Mouse (Mus musculus) testis, adult 2 months (tissue): ENCODE data around the gene Cd200r2.

ENCODE experiments used
- CTCF ChIP-seq: fragments of 200-500 bp; IDR thresholded peaks from 2 replicates; pipeline ENCODE4 v1.5.1; 2012; ENCODE audit warnings: low read depth, mild to moderate bottlenecking, inconsistent platforms, low read length, moderate library complexity; ENCODE audit not compliant: control insufficient read depth, insufficient read depth, insufficient replicate concordance
- POLR2A ChIP-seq: fragments of 200-500 bp; IDR thresholded peaks from 2 replicates; pipeline ENCODE4 v1.6.1; 2012; ENCODE audit warnings: low read depth, mild to moderate bottlenecking, inconsistent platforms, low read length, moderate library complexity; ENCODE audit not compliant: control insufficient read depth

DNA sequence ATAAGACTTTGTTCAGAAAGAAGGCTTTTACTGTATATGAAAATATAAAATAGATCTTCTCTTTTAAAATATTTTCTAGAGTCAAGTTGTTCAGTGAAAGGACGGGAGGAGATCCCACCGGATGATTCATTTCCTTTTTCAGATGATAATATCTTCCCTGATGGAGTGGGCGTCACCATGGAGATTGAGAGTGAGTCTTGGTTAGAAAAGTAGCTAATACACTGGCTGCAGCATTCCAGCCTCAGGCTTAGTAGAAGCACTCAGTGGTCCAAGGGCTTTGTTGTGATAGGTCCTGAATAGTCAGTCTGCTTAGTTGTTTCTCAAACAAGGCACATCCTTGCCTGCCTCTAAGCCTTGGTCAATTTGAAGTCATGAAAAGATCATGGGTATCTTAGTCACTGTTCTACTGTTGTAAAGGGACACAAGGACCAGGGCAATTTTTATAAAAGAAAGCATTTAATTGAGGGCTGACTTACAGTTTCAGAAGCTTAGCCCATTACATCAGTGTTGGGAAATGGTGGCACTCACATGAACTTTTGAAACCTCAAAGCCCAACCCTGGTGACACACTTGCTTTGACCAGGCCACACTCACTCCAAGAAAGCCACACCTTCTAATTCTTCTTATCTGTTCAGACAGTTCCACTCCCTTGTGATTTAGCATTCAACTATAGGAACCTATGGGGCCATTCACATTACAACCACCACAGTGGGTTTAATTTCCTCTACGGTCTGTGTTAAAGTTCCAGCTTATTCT is 84.6 kb downstream of the Cd200r2 start:
- no peak for TF ChIP-seq CTCF
- TF ChIP-seq POLR2A, result no peak
